Mouse (Mus musculus) activated CD4-positive, CD25-positive, alpha-beta regulatory T cell, adult 4 months (primary cell): ENCODE measurements around the gene Smpdl3b. TPM values are rescaled to one million over a fixed set of nuclear protein-coding genes. Genes with fewer than 3 reads are reported as not detected.
"Not testable (repeated sequence)": the region's sequence is repeated elsewhere in the genome, so short reads cannot be mapped to it uniquely, and the experiment has no call there.

Source experiments
- ATAC-seq: one replicate; pipeline ENCODE4 v1.8.0; 2017
- polyA plus RNA-seq, 2 experiments: library from polyadenylated mRNA; unstranded; fragments of 100-300 nt; shearing (Covaris generic); gene quantifications; one replicate each; pipeline ENCODE4 v1.2.1; 2017

Gene Smpdl3b
- polyA plus RNA-seq, 2 experiments from 2014 or later = 2.7 to 4.4 TPM

DNA sequence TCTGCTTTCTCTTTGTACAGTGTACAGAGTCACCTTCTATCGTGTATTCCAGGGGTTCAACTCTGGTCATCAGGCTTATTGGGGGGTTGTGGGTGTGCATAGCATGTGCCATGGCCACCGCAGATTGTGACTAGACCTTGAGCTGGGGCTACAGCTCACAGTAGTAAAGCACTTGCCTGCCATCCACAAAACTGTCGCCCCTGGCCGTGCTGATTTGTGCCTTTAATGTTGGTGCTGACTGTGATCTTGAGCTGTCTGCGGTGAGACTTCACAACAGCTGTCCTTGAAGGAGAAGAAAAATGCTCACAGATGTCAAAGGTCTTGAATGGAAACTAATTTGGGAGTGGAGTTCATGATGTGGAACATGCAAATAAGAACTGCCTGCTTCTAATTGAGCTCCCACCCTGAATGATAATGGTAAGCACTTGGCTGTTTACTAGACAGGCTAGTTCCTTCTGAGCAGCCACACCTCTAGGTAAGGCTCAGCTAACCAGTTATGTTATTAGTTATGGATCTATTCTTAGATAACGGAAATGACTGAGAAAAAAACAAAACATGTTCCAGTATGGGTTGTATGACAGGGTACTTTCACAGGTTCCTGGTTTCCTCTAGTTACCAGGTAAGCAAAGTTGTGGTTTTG lies 21.6 kb upstream of the Smpdl3b start:
- ATAC-seq = peak; percentile 45

DNA sequence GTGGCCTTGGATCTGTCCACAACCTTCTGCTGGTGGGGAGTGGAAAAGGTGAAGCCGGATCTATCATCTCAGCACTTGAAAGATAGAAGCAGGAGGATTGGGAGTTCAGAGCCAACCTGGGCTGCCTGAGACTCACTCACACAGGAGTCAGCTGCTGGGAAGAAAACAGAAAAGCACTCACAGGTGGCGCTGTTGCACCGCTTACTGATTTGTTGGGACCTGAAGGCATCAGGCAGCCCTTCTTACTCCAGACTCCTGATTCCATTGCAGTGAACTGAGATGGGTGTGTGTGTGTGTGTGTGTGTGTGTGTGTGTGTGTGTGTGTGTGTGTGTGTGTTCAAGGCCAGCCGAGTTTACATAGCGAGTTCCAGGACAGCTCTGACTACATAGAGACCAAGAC lies 19.7 kb upstream of the Smpdl3b start:
- ATAC-seq = no peak

DNA sequence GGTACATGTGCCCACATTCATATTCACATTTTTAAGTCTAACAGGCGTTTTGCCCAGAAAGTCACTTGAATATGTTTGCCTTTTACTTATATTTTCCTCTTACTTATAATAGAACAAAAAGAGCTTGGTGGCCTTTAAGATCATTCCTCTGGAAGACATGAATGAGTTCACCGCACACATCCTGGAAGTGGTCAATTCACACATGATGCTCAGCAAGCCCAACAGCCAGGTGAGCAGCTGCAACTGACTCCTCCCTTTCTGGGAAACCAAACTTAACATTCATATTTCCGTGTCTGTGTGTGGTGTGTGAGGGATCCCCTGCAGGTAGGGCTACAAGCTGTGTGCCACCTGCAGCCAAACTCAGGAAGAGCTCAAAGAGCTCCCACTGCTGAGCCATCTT lies 17.9 kb upstream of the Smpdl3b start:
- ATAC-seq = peak; percentile 19

DNA sequence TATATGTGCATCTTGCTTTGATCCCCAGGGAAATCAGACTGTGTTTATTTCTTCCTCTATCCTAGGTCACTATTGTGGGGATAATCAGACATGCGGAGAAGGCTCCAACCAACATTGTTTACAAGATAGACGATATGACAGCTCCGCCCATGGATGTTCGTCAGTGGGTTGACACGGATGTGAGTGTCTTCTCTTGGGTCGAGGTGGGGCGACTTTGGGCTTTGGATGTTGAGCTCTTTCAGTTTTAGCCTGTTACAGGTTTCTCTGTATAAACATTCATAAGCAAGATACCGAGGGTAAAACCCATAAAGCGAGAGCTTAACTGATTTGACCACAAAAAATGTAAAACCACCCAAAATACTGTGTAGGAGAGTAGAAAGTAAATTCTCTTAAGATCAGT lies 14.7 kb upstream of the Smpdl3b start:
- no peak for ATAC-seq

DNA sequence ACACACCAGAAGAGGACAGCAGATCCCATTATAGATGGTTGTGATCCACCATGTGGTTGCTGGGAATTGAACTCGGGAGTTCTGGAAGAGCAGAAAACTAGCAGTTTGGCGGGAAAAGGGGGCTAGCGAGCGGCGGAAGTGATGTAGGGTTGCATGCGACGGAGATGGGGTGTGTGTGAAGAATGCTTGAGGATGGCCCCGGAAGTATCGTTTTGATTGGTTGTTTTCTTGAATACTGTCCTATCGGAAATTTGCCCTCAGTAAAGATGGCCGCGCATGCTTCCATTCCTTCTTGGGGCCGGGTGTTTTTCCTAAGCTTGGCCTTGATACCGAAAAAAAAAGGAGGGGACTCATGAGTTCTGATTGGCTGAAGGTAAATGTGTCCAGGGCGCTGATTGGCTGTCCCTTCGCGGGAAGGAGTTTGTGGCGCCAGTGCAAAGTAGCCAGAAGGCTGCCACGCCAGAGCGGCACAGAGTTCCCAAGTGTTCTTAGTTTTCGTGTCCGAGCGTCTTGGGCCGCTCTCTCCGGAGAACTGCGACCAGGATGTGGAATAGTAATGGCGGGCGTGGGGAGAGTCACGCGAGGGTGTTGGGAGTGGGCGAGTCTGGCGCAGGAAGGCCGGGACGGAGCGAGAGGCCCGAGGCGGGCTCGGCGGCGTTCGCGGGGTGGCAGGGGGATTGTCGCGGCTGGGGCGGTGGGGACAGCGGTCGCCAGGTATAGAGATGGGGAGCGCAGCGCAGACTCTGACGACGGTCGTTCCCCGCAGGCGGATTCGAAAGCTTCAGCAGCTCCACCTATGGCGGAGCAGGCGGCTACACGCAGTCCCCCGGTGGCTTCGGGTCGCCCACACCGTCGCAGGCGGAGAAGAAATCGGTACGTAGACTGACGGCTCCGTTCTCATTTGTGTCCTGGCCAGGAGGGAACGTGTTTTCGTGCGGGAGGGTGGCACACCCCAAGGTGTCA lies 11.1 kb upstream of the Smpdl3b start, which contains the start of gene Rpa2:
Rpa2 (plus strand) TSS at position 419 of the 963 bp plus-strand sequence.
- peak; percentile 95 for ATAC-seq

DNA sequence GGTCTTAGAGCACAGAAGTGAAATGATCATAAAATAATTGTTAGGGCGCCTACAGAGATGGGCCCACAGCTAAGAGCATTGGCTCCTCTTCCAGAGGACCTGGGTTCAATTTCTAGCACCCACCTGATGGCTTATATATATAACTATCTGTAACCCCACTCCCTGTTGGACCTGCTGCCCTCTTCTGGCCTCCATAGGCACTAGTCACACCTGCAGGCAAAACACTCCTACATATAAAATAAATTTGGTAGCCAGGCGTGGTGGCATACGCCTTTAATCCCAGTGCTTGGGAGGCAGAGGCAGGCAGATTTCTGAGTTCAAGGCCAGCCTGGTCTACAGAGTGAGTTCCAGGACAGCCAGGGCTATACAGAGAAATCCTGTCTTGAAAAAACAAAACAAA lies 6.1 kb upstream of the Smpdl3b start:
- ATAC-seq = not testable (repeated sequence)

DNA sequence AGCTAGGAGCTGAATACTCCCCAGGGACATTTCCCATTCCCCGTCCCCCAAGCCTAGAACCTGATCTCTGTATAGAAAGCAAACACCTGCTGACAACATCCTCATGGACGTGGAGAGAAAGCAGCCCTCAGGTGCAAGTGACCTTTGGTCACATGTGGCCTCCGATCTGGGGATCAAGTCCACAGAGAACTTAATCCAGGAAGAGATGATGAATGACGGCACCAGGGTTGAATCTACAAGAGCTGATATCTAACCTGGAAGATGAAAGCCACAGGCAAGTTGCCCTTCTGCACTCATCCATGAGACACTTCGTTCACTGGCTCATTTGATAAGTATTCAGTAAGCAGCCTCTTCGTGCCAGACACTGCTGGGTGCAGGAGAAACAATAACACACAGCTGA lies 5.5 kb upstream of the Smpdl3b start:
- no peak for ATAC-seq

DNA sequence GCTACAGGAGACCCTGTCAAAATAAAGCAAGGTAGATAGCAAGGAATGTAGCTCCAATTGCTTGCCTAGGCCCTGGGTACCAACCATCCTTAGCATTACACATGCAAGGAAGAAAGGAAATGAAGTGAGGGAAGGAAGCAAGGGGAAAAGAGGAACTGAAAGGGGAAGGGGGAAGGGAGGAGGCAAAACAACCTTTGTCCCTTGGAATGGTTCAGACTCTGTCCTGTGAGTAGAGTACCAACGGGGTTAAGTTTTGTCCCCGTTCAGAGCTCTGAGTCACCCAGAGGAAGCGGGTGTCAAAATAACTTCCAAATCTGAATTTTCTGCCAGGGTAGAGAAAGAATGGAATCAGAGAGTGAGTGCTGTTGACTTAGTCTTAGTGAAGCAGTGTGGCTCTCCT lies 3.2 kb upstream of the Smpdl3b start:
- ATAC-seq = no peak

DNA sequence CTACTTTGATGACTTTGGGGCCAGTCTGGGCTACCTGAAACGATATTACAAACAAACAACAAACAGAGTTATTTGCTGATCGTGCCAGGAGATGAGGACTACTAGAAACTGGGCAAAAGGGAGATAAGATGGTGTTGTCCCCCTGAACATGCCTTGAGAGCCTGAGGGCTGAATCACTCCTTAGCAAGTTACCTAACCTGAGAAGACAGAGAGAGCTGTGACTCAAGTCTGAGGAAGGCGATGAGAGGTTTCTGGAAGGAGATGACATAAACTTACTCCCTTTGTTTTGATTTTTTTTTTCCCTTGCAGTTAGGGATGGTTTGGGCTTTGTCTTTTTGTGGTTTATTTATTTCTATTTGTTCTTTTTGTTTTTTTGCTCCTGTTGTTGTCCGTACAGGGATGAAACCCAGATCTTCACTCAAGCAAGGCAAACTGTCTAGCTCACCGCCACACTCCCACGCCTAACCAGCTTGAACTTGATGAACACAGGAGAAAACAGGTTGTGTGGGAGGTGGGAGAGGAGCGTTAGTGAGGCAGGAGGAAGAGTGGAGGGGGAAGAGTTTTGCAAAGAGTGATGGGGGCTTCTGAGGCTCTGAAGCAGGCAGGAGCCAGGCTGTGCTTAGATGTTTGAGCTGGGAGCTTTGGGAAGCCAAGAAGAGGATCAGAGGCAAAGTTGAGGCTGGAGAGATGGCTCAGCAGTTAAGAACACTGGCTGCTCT lies 740 bp upstream of the Smpdl3b start:
- no peak for ATAC-seq

DNA sequence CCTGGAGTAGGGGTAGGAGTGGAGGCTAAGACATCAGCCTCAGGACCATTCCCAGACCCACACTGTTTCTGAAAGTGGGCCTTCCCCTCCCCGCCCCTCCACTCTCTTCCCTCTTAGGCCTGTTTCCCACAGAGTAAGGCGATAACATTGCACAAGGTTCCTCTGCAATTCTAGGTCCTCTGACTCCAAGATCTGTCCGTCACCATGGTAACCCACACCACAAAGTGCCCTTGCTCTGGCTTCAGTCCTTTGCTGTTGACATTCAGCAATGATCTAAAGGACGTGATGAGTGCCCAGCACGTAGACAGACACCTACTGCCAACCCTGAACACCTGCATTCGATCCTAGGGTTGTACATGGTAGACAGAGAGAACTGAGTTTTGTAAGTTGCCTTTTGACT lies 4.1 kb downstream of the Smpdl3b start:
- no peak for ATAC-seq

DNA sequence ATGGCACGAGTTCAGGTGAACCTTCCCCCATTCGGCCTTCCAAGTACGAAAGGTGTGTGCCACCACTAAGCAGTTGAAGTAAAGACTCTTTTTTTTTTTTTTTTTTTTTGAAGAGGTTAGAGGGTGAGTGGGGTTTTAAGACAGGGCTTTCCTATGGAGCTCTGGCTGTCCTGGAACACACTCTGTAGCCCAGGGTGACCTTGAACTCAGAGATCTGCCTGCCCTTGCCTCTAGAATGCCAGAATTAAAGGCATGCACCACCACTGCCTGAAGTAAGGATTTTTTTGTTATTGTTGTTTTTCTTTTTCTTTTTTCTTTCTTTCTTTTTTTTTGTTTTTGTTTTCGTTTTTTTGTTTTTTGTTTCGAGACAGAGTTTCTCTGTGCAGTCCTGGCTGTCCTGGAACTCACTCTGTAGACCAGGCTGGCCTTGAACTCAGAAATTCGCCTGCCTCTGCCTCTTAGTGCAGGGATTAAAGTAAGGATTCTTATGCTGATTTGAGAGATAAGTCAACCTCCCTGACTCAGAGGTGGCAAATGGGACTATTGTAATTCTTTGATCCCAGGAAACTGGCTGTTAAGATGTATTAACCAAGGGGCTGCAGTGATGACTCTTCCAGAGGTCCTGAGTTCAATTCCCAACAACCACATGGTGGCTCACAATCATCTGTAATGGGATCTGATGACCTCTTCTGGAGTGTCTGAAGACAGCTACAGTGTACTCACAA lies 7.6 kb downstream of the Smpdl3b start:
- no peak for ATAC-seq

DNA sequence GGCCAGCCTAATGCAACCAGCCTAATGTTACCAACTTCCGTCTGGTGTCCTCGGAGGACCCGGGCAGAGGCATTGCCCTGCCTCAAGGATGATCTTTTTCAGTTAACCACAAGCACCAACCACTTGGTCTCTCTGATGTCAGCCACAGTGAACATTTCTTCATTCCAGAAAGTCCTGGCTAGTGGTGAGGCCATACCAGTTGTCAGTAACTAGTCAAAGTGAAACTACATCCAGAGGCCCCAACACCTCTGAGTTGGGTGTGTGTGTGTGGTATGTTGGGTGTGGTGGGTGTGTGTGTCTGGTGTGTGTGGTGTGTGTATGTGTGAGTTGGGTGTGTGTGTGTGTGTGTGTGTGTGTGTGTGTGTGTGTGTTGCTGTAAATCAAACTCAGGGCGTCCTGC lies 8.3 kb downstream of the Smpdl3b start:
- peak; percentile 33 for ATAC-seq

DNA sequence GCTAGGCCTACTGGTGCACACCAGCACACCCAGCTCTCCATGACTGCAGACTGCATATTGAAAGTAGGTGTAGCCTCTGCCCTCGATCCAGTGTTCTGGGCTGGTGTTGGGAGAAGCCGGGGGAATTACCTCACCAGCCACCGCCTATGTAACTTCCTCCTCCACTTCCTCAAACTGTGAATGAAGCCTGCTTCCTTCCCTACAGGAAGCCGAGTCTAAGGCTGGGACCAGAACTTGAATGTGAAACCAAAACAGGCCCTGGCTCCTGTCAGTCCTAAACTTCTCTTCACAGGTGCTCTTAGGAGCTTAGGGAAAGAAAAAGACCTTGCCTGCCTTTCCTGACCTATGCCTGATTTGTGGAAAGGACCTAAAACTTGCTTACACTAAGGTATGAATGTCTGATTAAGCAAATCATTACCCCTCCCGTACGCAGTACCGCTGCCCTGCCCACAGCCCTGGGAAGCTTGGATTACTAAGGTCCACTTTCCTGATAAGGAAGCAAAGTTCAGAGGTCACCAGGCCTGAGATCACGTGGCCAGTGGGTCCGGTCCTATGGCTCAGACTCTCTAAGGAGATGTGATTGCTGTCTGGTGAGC lies 9.3 kb downstream of the Smpdl3b start:
- ATAC-seq = peak; percentile 89

DNA sequence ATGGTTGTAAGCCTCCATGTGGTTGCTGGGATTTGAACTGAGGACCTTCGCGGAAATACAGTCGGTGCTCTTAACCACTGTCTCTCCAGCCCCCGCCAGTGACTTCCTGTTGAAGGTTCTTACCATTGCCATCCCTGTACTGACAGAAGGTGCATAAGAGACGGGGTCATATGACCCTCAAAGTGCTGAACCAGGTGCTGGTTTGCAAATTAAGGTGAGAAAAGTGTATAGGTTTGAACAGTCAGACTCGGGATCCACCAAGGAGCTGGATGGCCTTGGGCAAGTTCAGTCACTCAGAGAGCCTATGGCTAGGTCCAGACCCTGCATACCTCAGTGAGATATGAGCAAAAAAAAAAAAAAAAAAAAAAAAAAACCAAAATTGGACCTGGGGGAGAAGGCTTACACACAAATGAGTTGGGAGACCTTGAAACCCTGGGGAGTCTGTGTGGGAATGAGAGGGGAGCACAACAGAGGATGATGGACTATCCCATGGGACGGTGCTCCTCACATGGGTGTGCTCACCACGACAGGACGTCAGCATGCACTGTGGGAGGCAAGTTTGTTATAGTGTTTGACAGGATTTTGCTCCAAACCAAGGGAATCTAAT lies 10.0 kb downstream of the Smpdl3b start:
- ATAC-seq = no peak

DNA sequence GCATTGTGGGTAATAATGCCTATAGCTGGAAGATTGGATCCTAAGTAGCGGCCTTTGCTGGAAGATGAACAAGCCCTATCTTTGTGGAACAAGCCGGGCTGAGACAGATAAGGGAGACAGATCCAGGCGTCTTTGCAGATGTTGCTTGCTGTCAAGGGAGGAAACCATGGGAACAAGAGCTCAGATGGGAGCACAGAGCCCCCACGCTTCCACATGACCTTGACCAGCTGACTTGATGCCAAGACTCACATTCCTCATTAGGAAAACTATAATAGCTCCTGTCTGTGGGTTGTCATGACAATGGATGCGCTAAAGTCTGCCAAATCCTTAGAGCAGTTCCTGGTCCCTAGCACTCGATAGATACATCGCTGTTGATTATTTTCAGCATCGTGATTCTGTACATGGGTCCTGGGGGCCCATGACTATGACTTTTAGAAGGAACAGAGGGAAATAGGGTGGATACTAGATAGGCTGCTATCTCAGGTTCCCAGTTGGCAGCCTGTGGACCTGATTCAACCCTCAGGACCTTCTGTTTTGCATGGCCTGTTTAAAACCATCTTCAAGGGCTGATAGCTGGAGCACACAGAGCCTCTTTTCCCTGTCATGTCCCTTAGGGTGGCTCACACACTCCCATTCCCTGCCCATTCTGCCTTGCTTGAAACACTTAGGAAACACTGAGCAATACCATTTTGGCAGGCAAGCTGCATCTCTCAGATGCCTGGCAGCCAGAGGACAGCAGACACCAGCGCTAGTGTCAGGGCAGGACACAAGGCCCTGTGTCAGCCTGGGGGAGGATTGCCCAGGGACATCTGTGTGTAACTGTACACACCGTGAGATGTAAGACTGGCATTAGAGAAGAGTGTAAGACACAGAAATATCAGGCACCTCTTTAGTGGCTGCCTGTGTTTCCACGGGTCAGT lies 12.8 kb downstream of the Smpdl3b start:
- ATAC-seq = no peak

DNA sequence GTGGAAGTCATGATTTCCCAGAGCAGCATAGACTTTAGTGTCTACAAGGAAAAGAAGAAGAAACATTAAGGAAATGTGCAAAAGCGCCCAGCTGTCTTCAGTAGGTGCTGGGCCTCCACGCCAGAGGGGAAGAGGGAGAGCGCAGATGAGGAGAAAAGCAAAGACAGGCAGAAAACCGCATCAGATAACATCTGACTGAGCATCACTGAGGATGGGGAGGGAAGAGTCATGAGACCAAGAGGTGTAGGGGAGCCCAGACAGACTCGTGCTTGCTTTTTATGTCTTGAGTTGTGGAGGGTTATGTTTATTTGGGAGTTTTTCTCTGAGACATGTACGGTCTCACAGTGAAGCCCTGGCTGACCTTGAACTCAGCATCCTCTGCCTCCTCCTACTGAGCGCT lies 15.6 kb downstream of the Smpdl3b start:
- no peak for ATAC-seq

DNA sequence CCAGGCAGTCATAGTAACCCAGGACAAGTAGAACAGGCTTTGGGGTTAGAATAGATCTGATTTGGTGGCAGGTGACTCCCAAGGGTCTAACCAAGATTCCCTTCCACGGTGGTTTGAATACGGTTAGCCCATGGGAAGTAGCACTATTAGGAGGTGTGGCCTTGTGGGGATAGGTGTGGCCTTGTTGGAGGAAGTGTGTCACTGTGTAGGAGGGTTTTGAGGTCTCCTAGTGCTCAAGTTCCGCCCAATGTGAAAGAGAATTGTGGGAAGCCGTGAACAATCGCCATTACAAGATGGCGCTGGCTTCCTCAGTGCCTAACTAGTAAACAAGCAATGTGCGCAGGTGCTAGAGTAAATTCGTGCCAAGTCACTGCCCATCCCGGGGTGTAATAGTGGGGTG lies 19.9 kb downstream of the Smpdl3b start:
- ATAC-seq = not testable (repeated sequence)

DNA sequence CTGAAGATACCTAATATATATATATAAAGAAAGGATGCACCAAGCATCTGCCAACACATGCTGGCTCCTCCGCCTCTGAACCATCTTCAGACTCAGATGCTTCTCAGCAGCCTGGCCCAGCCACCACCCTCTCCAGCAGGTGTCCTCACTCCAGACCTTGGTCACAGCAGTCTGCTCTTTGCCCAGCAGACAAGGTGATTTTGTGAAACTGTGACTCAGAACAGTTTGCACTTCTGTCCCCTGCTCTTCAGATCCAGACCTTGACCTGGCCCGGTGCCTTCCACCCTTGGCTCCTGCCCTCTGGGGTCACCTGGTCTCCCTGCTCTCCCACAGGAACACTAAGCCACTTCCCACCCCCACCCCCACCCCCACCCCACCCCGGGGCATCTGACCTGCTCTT lies 21.2 kb downstream of the Smpdl3b start:
- no peak for ATAC-seq

DNA sequence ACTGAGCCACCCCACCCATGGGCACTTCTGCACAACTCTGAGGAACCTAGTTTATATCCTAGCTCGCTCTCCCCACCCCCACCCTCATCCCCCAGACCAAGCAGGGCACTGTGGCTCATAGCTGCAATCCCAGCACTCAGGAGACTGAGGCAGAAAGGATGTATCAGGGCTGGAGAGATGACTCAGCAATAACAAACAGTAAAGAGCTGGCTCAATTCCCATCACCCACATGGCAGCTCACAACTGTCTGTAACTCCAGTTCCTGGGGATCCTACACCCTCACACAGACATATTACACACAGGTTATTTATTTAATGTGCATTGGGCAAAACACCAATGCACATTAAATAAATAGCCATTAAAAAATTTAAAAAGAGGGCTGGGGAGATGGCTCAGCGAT lies 21.7 kb downstream of the Smpdl3b start:
- no peak for ATAC-seq

DNA sequence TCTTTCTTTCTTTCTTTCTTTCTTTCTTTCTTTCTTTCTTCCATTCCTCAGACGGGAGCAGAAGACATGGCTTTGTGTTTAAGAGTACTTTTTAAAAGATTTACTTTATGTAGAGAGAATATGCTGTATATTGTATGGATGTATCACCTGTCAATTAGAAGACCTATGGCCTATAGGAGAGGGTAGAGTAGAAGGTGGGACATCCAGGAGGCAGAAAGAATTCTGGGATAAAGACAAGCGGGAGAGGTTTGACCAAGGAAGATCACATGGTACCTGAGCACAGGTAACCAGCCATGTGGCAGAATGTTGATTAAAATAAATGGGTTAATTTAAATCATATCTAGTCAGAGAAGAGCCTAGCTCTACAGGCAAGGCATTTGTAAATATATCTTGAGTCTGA lies 22.3 kb downstream of the Smpdl3b start:
- no peak for ATAC-seq
